Mouse (Mus musculus) forelimb bud, embryonic 11.5 days (tissue): ENCODE results near the gene Ntn3.

ENCODE experiments used
- DNase-seq: peaks from one replicate; pipeline ENCODE4 v3.0.0-alpha.2; 2012; ENCODE audit warnings: low read depth, low spot score

The Ntn3 gene

GRCm38 (mm10) chr17:24191481-24191880 is 17.9 kb downstream of the Ntn3 start:
- DNase-seq, result no peak

GRCm38 (mm10) chr17:24190934-24191333 is 18.4 kb downstream of the Ntn3 start:
- DNase-seq, result no peak

- DNase-seq, result no peak
These were observed 35.1 kb downstream of the Ntn3 start for GRCm38 (mm10) chr17:24174259-24174658.

GRCm38 (mm10) chr17:24173423-24173822 is 35.9 kb downstream of the Ntn3 start:
- peak; percentile 80 for DNase-seq

GRCm38 (mm10) chr17:24171738-24172137 is 37.6 kb downstream of the Ntn3 start:
- no peak for DNase-seq

GRCm38 (mm10) chr17:24170729-24171128 is 38.6 kb downstream of the Ntn3 start:
- DNase-seq, result no peak

- no peak for DNase-seq
These were observed 39.2 kb downstream of the Ntn3 start for GRCm38 (mm10) chr17:24170125-24170524.

- peak; percentile 95 for DNase-seq
These were observed 39.8 kb downstream of the Ntn3 start, which contains the start of gene Atp6v0c for GRCm38 (mm10) chr17:24169317-24170065. TSS of gene Atp6v0c (minus strand) at chr17:24169702.

- peak; percentile 76 for DNase-seq
These were observed 40.6 kb downstream of the Ntn3 start for GRCm38 (mm10) chr17:24168590-24169277.

GRCm38 (mm10) chr17:24167891-24168505 is 41.3 kb downstream of the Ntn3 start:
- DNase-seq, result no peak

GRCm38 (mm10) chr17:24167120-24167519 is 42.2 kb downstream of the Ntn3 start:
- DNase-seq, result no peak

- no peak for DNase-seq
These were observed 44.6 kb downstream of the Ntn3 start for GRCm38 (mm10) chr17:24164566-24165259.

- DNase-seq, result peak; percentile 99
These were observed 46.0 kb downstream of the Ntn3 start, which contains the start of gene Amdhd2 for GRCm38 (mm10) chr17:24163176-24163962. TSS of gene Amdhd2 (minus strand) at chr17:24163766.

- no peak for DNase-seq
These were observed 46.7 kb downstream of the Ntn3 start for GRCm38 (mm10) chr17:24162584-24163175.

GRCm38 (mm10) chr17:24161466-24161865 is 47.9 kb downstream of the Ntn3 start:
- DNase-seq, result no peak

- DNase-seq, result no peak
These were observed 51.8 kb downstream of the Ntn3 start for GRCm38 (mm10) chr17:24157526-24157925.

- no peak for DNase-seq
These were observed 52.2 kb downstream of the Ntn3 start for GRCm38 (mm10) chr17:24157121-24157520.

GRCm38 (mm10) chr17:24156394-24156793 is 52.9 kb downstream of the Ntn3 start:
- DNase-seq, result no peak

- no peak for DNase-seq
These were observed 53.6 kb downstream of the Ntn3 start for GRCm38 (mm10) chr17:24155742-24156141.

- no peak for DNase-seq
These were observed 54.9 kb downstream of the Ntn3 start for GRCm38 (mm10) chr17:24154463-24154862.
